Mouse (Mus musculus): ENCODE measurements around the gene Pamr1.

Gene Pamr1

GRCm38 (mm10) chr2:102661052-102661451, 111.2 kb downstream of the Pamr1 start:
- DNase-seq (ENCODE audit: low spot score in 2 of 2): no peak

DNA sequence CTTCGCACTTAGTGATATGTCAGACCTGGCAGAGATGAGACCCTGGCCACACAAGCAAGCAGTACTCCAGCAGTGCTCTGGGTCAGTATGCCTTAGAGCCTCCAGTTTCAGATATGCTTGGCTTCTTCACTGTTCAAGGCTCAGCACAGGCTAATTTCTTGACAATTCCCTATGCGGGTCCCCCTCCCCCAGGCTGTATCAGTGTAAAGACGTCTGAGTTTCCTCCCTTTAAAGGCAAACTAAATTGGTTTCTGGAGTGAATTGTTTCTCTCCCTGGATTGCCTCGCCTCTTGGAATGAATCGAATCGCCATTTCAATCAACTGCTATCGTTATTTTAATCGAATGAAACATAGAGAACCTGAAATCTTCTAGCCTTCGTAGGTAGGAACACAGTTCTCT, 113.1 kb downstream of the Pamr1 start:
- no peak for DNase-seq (ENCODE audit: low spot score in 2 of 2)

DNA sequence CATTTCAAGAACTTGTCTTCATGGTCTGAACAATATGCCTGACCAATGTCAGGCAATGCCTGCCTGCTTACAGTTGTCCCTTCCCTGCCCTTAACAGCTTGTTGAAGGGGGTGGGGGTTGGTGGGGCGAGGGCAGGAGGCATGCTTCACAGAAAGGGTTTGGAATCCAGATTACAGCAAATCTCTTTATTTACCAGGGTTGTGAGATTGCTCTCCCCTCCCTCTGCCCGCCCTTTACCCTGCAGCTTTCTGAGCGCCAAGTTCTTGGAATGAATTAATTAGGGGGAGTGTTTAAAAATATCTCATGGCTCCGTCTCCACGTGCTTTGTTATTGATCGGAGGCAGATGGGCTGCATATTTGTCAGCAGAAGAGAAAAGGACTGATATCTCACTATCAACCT, 113.5 kb downstream of the Pamr1 start:
- no peak for DNase-seq (ENCODE audit: low spot score in 2 of 2)

- DNase-seq (ENCODE audit: low spot score in 2 of 2): no peak
These were observed 114.1 kb downstream of the Pamr1 start for GRCm38 (mm10) chr2:102663865-102664264.

DNA sequence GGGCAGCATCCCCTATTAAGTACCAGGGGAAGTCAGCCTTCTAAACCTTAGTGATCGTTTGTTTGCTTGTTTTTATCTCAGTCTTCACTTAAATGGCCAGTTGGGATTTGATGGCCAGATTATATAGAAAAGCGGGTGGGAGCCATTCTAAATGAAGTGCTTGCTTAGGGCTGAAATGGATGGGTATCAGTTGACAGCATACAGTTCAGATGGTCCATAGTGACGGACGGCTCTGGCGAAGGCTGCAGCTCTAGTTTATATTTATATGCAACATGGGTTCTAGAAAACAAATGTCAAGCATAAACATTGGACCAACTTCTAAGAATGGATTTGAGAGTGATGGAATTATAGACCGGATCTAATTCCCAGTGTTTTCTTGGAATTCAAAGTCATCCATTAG, 118.2 kb downstream of the Pamr1 start:
- DNase-seq (ENCODE audit: low spot score in 2 of 2): no peak

GRCm38 (mm10) chr2:102669580-102669979, 119.8 kb downstream of the Pamr1 start:
- no peak for DNase-seq (ENCODE audit: low spot score in 2 of 2)

DNA sequence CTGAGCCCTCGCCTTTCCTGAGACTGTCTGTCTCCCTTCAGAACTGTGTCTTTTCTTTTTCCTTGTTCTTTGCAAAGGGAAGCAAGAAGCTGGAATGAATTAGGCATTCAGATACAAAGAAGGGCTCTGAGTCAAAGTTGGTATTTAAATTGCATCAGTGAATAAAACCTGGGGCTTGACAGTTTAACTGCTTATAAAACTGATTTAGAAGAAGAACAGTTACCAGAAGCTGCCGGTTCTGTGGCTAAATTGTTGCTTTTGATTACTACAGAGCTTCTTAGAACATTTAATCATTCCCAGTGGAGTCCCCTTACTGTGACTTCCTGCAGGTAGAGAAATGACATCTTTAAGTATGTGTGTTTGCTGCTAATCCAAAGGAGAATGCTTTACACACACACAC, 124.8 kb downstream of the Pamr1 start:
- DNase-seq (ENCODE audit: low spot score in 2 of 2): no peak

DNA sequence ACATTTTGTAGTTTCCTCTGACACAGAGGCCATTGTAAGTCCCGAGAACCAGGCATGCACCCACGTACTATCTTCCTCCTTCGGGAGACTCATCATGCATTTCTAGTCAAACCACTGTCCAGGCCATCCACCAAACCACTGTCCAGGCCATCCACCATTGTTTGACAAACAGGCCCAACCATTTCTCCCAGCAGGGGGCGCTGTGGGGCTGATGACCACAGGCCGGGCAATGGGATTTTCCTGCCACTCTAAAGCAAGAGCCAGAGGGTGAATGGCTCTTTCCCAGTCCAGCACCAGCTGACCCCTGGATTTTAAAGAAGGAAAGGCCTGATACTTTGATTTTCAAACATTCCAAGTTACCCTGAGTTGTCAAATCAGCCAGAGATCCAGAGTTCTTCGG, 125.5 kb downstream of the Pamr1 start:
- peak; percentile 29 to 69 for DNase-seq (ENCODE audit: low spot score in 2 of 2)

DNA sequence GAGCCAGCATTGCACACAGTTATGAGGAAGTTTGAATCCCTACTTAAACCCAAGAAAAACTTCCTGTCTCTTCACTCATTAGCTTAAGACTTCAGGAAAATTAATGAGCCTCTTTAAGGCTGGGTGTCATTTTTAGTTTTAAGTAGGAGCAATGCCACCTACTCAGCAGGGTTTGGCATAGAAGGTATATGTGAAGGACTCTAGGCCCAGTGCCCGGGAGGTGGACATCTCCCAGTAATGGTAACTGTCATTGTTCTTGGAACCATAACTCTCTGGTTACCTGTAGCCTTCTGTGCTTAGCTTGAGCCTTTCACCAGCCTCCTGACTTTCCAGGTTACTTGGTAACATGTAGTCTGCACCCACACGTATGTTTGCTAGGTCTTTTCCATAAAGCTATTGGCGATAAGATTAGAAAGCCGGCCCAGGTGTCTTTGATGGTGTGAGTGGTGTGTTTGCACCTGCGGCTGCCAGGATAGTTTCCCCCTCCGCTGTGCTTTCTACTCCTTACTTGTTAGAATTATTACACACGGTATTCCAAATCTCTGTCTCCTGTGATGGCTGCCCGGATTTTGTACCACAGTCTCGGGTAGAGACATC, 127.0 kb downstream of the Pamr1 start:
- no peak for DNase-seq (ENCODE audit: low spot score in 2 of 2)

GRCm38 (mm10) chr2:102677400-102677799, 127.6 kb downstream of the Pamr1 start:
- no peak for DNase-seq (ENCODE audit: low spot score in 2 of 2)

DNA sequence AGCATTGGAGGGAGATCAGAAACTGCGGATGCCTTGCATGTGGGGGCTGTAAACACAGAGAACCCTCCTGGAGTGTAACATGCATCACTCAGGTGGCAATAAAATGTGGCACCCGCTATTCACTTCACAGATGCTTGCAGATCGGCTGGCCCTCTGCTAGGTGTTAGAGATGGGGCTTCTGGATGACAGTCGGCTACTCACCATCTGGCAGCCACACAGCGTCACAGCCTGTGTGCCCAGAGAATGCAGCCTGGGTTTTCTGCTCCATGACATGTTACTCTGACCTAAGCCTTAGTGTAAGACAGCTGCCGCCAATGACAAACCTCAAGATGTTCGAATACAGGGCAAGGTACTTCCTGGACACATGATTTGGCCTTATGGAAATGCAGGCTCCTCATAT, 131.5 kb downstream of the Pamr1 start:
- DNase-seq (ENCODE audit: low spot score in 2 of 2): no peak

DNA sequence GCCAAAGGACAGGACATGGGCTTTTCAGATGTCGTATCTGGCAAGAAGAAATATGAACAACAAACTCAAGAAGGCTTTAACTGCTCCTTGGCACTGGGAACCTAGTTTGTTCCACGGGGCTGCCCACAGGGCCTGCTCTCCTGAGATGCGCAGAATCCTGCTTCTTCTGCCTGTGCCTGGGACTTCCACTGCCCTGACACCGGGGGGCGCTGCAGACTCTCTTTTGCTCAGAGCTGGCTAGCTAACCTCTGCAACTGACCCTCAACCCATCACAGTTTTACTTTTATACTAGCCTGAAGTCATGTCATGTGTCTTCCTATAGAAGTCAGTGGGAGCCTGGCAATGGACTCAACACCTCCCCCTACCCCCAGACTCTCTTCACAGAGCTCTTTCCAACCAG, 132.4 kb downstream of the Pamr1 start:
- peak; percentile 23 to 65 for DNase-seq (ENCODE audit: low spot score in 2 of 2)

GRCm38 (mm10) chr2:102685371-102686107, 135.7 kb downstream of the Pamr1 start:
- no peak for DNase-seq (ENCODE audit: low spot score in 2 of 2)

- no peak for DNase-seq (ENCODE audit: low spot score in 2 of 2)
These were observed 136.3 kb downstream of the Pamr1 start for GRCm38 (mm10) chr2:102686108-102686450.
